Mouse (Mus musculus) heart, postnatal 10 days (tissue): ENCODE measurements around the gene Uimc1. TPM values are rescaled to one million over a fixed set of nuclear protein-coding genes. Genes with fewer than 3 reads are reported as not detected.

Experiments
- DNase-seq, 2 experiments: peaks; one replicate each; pipeline ENCODE4 v3.0.0; 2021
- intact Hi-C: fragments of 180-260 bp; cut with DNase I; formaldehyde crosslinking; loops from one replicate; pipeline ENCODE4 v1.15.1; 2025
- total RNA-seq, 2 experiments: library from RNA; stranded (reverse); gene quantifications; 2 replicates each; pipeline ENCODE4 v1.2.3; 2021

Gene Uimc1
- total RNA-seq, 2 experiments from 2014 or later, result 22.4 to 22.6 TPM

- intact Hi-C loops, result no loop called here
- no peak for DNase-seq
Measured at GRCm38 (mm10) chr13:55000433-55000832, 99.7 kb downstream of the Uimc1 start.

- DNase-seq, result no peak
- intact Hi-C loops, result no loop called here
Measured at GRCm38 (mm10) chr13:54997568-54997967, 102.5 kb downstream of the Uimc1 start.

GRCm38 (mm10) chr13:54995161-54995560, 104.9 kb downstream of the Uimc1 start:
- no peak for DNase-seq
- intact Hi-C loops, result no loop called here

- DNase-seq, result peak in 1 of 2 experiments; percentile 11
- intact Hi-C loops, result no loop called here
Measured at GRCm38 (mm10) chr13:54994576-54994975, 105.5 kb downstream of the Uimc1 start.

- intact Hi-C loops, result no loop called here
- no peak for DNase-seq
Measured at GRCm38 (mm10) chr13:54992215-54992614, 107.9 kb downstream of the Uimc1 start.

DNA sequence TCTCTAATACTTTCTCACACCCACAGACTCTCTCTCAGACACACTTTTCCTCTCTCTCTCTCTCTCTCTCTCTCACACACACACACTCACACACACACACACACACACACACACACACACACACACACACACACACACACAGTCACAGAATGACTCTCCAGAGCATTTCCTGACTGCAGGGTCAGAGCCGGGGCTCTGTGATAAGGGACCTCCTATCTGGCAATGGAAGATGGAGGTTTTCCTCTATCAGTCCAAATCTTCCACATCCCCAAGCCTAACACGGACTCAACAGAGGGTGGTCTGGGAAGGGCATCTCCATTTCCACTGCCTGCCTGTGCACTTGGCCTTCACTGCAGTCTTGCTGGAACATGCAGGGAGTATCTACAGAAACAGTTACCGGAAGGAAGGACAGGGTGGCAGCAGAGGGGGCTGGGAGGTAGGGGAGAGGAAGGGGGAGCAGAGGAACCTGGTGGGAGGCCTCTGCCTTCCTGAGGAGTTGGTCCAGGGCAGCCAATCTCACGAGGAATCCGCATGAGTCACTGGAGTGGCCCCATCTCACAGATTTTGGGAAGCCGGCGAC, 111.8 kb downstream of the Uimc1 start:
- DNase-seq, result no peak
- intact Hi-C loops, result no loop called here

GRCm38 (mm10) chr13:54987405-54987804, 112.7 kb downstream of the Uimc1 start:
- no peak for DNase-seq
- intact Hi-C loops, result no loop called here

GRCm38 (mm10) chr13:54983614-54984013, 116.5 kb downstream of the Uimc1 start:
- no peak for DNase-seq
- intact Hi-C loops, result no loop called here

DNA sequence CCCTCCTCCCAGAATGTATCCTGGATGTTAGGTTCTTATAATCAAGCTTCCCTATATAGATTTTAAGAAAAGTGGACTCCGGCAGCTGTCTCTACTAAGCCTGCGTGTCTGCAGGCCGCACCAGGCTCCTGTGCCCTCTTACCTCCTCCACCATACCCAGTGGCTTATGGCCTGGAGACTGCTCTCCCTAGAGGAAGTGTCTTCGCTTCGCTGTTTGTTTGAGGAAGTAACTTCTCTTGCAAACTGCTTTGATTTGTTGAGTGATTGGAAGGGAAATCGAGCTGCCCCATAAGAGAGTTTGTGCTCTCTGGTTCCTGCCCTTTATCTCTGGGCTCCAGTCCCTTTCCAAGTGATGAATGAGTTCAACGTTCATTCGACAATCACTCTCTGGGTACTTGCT, 117.1 kb downstream of the Uimc1 start:
- intact Hi-C loops, result no loop called here
- DNase-seq, result no peak

GRCm38 (mm10) chr13:54980957-54981356, 119.1 kb downstream of the Uimc1 start:
- DNase-seq, result no peak
- intact Hi-C loops, result no loop called here

DNA sequence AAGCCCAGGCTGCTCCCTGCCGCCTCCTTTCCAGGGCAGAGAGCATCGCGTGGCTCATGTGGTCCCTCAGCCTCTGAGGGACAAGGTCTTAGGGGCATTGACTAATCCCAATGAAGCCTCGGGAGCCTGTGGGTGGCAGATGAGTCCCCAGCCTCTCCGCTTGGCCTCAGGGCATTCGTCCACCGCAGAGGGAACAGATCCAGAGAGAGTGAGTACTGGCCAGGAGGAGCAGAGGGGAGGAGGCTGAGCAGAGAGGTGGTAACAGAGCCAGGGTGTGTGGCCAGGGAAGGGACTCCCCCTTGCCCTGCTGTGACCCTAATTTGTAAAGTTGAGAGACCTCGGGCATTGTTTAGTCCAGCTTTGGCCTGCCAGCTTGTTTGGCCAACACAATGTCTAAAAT, 121.3 kb downstream of the Uimc1 start:
- DNase-seq, result no peak
- intact Hi-C loops, result no loop called here

Other genes with a start within 250 kb of the Uimc1 start
- 1 to 10 TPM; 1.0 to 1.6 TPM for gene Unc5a, start 150.9 kb downstream of the Uimc1 start, total RNA-seq
- under 1 TPM; 0.87 to 0.89 TPM for gene Hk3, start 78.9 kb downstream of the Uimc1 start, total RNA-seq
- 10 to 100 TPM; 16.5 to 19.8 TPM for gene Zfp346, start 5.0 kb upstream of the Uimc1 start, total RNA-seq
- not detected for gene Gm17617, start 33.2 kb upstream of the Uimc1 start, total RNA-seq
- gene Fgfr4, start 52.3 kb upstream of the Uimc1 start, total RNA-seq, result under 1 TPM; 0.30 to 0.53 TPM
- gene Nsd1, start 109.5 kb upstream of the Uimc1 start, total RNA-seq, result 10 to 100 TPM; 88.2 to 97.9 TPM
- gene Prelid1, start 220.2 kb upstream of the Uimc1 start, total RNA-seq, result 100 to 1,000 TPM; 125 to 126 TPM
- 10 to 100 TPM; 40.0 to 40.2 TPM for gene Rab24, start 221.6 kb upstream of the Uimc1 start, total RNA-seq
- gene Mxd3, start 229.5 kb upstream of the Uimc1 start, total RNA-seq, result 1 to 10 TPM; 7.0 to 7.3 TPM